Mouse (Mus musculus) spleen, adult 12 weeks (tissue): ENCODE data around the gene Olfr1368.
"Not testable (repeated sequence)": the region's sequence is repeated elsewhere in the genome, so short reads cannot be mapped to it uniquely, and the experiment has no call there.

ENCODE experiments used
- DNase-seq: peaks from one replicate; pipeline ENCODE4 v3.0.0; 2022; ENCODE audit warnings: low spot score

The Olfr1368 gene

DNA sequence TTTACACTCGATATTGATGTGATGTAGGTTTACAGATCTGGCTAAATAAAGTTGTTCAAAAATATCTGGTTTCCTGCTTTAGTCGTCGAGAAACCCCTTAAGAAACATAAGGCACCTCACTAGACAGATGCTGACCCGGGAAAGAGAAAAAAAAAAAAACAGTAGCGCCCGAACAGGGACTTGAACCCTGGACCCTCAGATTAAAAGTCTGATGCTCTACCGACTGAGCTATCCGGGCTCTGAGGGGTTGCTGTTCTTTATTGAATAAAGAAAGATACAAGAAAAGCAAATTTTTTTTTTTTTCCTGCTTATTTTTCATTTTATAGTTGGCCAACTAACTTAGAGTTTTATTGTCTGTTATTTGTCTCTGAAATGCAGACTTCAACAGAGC, 22.2 kb upstream of the Olfr1368 start:
- peak; percentile 42 for DNase-seq

DNA sequence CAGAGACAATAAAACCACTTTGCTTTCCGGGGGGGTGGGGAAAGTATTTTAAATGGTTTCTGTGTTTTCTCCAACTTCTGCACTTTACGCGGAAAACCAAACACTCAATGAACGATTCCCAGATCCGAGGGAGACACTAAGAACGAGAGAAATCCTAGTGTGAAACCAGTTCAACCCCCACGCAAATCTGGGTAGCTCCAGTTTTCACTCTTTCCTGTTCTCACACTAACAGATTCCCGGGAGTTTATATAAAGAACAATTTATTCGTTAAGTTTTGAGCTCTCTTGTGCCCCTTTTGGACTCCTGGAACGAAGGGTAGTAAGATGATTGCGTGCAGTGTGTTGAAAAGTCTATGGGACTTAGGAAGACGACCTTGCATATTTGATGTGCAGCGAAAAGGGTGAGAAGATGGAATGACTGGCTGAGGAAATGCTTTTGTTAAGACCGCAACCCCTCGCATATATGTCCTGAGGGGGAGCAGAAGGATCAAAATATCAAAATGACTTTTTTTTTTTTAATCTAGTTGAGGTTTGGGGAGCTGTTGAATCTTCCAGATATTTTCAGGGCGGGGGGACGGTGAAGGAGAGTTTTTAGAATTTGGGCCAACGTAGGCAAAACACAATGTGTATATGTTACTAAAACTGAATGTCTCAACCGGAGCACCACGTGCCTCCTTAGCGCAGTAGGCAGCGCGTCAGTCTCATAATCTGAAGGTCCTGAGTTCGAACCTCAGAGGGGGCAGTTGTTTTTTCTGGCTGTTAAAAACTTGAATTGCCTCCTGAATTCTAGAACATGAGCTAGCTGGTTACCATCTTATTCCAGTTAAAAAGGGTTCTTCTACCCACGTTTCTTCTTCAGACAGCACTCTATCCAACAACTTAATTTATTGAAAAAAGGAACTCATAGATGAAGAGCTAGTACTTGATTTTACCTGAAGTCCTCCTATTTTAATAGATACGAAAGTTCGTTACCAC, 21.6 kb upstream of the Olfr1368 start:
- DNase-seq = peak; percentile 74

DNA sequence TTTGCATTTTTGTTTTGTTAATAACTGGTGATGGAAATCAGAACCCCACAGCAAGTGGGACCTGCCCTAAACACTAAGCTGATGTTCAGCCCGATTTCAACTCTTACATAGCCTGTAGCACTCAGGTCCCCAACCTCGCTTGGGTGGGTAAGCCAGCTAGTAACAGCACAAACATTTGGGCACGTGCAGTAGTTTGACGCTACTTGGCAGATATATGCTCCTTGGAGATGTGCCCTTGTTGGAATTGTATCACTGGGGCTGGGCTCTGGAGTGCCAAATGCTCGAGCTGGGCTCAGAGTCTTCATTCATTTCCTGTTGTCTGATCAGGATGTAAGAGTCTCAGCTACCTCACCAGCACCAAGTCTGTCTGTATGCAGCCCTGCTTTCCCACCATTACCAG, 16.9 kb upstream of the Olfr1368 start:
- no peak for DNase-seq

DNA sequence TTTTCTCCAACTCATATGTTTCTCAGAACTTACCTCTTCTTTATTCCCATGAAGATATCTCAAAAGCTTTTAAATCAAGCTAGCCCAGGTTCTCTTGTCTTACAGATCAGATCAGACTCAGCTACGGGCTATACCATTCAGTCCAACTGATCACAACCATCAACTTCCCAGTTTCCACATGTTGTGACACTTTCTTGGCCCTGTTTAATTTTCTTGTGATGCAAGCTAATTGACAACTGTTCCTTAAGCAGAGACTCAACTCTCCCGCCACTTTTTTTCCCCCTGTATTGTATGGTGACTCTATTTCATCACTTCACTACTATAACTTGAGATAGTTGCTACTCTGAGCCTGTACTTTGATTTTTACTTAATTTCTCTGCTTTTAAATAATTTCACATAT, 15.9 kb upstream of the Olfr1368 start:
- DNase-seq = no peak

DNA sequence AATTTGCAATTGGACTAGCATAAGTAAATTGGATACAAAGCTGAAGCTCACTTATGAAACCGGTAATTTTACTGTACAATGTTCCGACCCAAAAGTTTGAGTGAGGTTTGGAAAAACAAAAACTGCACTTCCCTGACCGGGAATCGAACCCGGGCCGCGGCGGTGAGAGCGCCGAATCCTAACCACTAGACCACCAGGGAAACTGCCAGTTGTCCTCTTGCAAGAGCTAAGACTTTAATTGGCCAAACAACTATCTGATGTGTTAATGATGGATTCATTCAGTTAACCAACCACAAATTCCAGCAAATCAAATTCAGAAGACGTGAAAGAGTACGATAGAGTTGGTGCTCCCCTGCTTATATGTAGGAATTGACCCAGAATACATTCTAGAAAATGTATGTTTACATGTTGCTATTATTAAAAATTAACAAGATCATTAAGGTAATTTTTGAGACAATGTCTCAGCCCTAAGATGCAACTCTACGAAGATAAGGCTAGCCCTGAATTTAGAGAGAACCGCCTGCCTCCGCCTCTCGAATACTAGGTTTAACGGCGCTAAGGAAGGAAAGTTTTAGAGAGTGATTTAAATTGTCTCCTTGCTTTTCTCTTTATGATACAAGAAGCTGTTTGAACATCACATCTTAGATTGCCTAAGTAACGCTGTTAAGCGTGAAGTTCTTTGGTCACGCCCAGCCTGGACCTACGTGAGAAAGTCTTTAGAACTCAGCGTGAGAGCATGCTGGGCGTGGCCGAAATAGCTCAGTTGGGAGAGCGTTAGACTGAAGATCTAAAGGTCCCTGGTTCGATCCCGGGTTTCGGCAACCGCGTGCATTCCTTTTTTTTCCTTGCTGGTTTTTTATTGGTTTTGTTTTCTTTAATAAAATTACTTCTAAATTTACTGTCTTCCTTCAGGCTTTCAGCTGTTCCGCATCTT, 15.3 kb upstream of the Olfr1368 start:
- DNase-seq = peak; percentile 89

DNA sequence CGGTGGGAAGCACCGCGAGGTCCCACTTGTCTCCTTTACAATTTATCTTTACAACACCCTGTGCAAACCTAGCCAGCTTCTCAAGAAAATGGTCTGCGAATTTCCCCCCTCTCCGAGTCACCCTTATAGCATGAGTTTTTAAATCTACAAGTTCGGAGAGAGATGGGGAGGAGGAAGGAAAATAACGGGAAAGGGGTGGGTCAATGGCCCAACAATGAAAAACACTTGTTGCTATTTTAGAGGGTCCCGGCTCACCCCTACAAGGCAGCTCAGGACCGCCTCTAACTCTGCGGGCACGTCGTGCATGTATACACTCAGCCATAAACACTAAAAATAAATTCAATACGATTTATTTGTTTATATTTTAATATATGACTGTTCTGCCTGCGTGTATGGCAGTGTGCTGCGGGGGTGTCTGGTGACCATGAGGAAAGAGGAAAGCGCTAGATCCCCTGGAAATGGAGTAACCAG, 14.4 kb upstream of the Olfr1368 start:
- DNase-seq = peak; percentile 15

DNA sequence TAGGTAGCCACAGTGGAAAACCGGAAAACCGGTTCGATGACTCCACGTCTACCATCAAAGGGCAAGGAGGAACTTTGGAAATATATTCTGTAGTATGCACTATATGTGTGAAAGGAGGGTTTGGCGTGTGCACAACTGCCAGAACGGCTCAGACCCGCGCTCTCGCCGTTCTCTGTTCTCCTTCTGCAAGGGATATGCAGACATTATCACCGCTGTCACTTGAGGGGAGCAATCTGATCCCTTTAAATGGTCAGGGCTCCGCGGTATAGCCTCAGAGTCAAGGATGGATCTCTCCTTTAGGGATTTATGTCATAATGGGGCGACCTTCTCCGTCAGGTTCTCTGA, 13.8 kb upstream of the Olfr1368 start:
- DNase-seq = no peak

DNA sequence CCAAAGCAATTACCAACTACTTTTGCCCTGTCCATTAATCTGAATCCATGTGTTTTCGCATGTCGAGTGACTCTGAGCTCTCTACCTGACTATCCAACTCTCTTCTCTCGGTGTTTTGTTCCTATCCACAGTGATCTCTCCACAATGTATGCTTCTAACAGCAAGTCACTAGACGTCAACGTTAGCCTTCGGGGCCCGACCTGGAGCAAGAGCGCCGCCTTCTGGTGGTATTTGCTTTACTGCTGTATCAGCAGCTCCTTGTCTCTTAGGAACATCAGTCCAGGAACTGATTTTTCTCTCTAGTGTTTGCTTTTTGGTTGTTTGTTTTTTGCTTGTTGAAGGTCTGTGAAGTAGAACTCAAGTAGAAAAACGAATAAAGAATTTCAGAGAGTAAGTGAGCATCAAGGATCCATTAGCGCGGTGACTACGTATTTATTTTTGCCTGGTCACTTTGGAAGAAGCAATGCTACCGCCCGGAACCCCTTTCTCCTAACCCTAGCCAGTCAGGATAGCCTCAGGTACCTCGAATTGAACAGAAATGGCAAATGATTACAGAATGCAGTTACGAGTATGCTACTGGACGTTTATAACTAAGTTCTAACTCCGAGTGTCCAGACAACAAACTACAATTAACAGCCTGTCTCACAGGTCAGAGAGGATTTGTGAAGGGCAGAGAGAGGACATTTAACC, 13.3 kb upstream of the Olfr1368 start:
- peak; percentile 68 for DNase-seq

DNA sequence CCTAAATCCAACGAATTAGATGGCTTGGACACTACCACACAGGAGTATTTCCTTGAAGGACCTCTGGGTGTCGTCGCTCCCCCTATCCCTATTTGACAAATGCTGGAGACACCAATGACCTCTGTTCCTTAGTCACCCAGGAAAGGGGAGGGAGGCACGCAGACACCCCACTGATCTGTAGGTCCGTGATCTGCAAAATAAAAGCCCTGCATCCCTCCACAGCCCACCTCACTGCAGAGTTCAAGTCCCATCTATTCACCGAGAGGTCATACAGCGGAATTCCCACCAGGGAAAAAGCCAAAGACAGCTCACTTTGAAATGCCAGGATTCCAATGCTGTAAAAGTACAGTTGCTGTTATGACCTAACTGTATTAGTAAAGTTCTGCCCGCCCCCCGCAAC, 12.4 kb upstream of the Olfr1368 start:
- DNase-seq = no peak

DNA sequence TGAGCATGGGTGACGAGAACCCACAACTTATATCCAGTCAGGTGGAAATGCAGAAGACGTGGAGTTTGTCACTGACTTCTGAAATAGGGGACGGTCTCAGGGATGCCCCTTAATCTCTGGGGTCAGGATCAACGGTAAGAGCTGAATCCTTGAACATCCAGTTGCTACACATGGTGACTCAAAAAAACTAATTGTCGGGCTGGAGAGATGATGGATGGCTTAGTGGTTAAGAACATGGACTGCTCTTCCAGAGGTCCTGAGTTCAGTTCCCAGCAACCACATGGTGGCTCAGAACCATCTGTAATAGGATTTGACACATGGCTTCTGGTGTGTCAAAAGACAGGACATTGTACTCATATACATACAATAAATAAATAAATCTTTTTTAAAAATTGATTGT, 10.2 kb upstream of the Olfr1368 start:
- no peak for DNase-seq

DNA sequence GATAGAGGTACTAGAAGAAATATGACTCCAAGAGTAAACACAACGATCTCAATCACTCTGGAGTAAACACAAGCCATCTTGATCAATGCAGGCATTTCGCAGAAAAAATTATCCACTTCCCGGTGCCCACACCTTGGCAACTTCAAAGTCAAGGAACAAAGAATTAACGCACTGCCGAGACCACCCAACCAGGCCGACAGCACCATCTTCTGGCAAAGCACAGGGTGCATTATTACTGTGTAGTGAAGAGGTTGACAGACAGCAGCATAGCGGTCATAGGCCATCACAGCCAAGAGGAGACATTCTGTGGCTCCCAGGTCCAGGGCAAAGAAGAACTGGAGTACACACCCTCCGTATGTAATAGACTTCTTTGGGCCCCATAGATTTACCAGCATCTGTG, 3.2 kb downstream of the Olfr1368 start:
- DNase-seq = no peak

DNA sequence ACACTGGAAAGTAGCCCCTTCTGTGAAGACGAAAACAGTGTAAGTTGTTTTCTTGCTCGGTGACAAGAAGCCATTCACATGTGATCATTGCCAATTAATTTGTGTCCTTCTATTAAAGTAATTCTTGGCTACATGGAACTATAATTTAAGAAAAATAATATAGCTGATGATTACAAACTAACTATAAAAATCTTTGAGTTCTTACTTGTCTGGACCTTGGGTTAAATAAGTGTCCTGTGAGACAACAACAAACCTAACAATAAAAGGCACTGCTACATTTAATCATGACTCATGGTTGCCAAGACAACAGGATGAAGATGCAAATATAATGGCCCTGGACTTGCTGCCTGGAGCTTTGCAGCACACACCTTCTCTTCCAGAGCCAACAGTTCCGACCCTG, 16.3 kb downstream of the Olfr1368 start, which contains the start of gene Olfr263:
TSS of gene Olfr263 (plus strand) at position 301 of the 400 bp plus-strand sequence.
- DNase-seq = not testable (repeated sequence)

DNA sequence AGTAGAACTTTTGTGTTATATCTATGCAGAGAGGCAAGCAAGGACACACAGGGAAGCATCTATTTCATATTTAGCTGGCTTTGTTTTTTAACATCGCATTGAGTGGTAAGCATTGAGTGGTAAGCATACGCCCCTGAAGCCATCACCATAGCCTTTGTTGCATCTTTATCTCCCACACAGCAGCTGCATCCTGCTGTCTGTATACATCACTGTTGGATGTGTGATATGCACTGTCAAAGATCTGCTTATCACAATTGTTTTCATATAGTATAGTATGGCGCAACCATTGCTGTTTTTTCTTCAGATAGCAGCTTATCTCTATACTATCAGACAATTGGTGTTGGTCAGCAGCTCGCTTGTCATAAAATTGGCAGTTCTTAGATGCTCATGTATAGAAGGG, 31.5 kb downstream of the Olfr1368 start:
- DNase-seq = no peak

DNA sequence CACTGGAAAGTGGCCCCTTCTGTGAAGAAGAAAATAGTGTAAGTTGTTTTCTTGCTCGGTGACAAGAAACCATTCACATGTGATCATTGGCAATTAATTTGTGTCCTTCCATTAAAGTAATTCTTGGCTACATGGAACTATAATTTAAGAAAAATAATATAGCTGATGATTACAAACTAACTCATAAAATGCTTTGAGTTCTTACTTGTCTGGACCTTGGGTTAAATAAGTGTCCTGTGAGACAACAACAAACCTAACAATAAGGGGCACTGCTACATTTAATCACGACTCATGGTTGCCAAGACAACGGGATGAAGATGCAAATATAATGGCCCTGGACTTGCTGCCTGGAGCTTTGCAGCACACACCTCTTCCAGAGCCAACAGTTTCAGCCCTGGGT, 34.5 kb downstream of the Olfr1368 start, which contains the start of gene Olfr1369-ps1:
TSS of gene Olfr1369-ps1 (plus strand) at position 301 of the 400 bp plus-strand sequence.
- DNase-seq = not testable (repeated sequence)

DNA sequence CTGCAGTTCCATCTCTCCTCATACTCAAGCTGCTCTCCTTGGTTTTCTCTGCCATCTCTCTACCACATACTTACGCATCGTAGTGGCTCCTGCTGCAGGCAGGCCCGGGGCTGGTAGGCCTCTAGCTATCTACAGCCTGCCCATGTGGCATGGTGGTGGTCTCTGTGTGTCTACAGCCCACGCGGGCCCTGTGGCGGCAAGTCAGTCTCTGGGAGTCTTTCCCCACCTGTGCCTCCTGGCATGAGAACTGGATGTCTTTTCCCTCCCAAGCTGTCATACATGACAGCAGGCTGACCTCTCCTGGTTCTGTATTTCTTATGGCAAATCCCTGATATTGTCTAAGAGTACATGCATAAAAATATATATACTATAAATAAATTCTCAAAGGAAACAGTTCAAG, 35.2 kb downstream of the Olfr1368 start:
- no peak for DNase-seq

DNA sequence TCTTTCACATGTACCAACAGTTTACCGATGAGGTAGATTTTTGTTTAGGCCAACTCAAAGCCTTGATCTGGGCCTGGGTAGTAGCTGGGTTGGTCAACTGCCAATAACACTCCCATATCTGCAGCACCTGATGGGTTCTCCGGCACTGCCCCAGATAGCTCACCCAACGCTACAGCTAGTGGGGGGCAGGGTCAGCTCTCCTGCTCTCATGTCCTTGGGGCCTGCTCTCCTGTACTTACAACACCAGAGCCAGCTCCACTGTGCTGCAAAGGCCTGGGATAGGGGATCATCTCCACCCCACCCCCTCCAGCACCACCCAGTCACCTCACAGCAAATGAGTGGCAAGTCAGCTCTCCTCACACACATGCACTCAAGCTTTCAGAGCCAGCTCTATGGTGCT, 35.9 kb downstream of the Olfr1368 start:
- DNase-seq = no peak
